Mouse (Mus musculus) embryonic facial prominence, embryonic 14.5 days (tissue): ENCODE measurements around the gene Gm6034. TPM values are rescaled to one million over a fixed set of nuclear protein-coding genes. Genes with fewer than 3 reads are reported as not detected.
"Not testable (repeated sequence)": the region's sequence is repeated elsewhere in the genome, so short reads cannot be mapped to it uniquely, and the experiment has no call there.

ENCODE experiments used
- ATAC-seq: fragments of 200-750 bp; cut with Nextera tagmentation; 2 replicates; pipeline ENCODE4 v1.8.0; 2017; ENCODE audit warnings: low read depth, moderate number of reproducible peaks, moderate TSS enrichment
- DNase-seq: peaks from one replicate; pipeline ENCODE4 v3.0.0-alpha.2; 2015; ENCODE audit warnings: low spot score
- H3K27ac ChIP-seq: fragments of 300-500 bp; sonication (generic); replicated peaks from 2 replicates; pipeline ENCODE4 v1.5.1; 2014; ENCODE audit warnings: low read depth, mild to moderate bottlenecking, low read length, moderate library complexity
- H3K27me3 ChIP-seq: fragments of 300-500 bp; sonication (generic); replicated peaks from 2 replicates; pipeline ENCODE4 v1.6.1; 2014; ENCODE audit warnings: low read length; ENCODE audit not compliant: control insufficient read depth, insufficient read depth
- H3K36me3 ChIP-seq: fragments of 300-500 bp; sonication (generic); 2 replicates; pipeline ENCODE4 v1.6.1; 2014; ENCODE audit warnings: low read length, mixed read lengths; ENCODE audit not compliant: control insufficient read depth, insufficient read depth
- H3K4me1 ChIP-seq: fragments of 300-500 bp; sonication (generic); 2 replicates; pipeline ENCODE4 v1.6.1; 2014; ENCODE audit warnings: antibody characterized with exemption, low read length; ENCODE audit not compliant: control insufficient read depth, insufficient read depth
- H3K4me2 ChIP-seq: fragments of 300-500 bp; sonication (generic); 2 replicates; pipeline ENCODE4 v1.6.1; 2014; ENCODE audit warnings: low read depth, mild to moderate bottlenecking, low read length, moderate library complexity, mixed read lengths
- H3K4me3 ChIP-seq: fragments of 300-500 bp; sonication (generic); 2 replicates; pipeline ENCODE4 v1.5.1; 2014; ENCODE audit warnings: low read depth, mild to moderate bottlenecking, low read length
- H3K9ac ChIP-seq: fragments of 300-500 bp; sonication (generic); 2 replicates; pipeline ENCODE4 v1.6.1; 2014; ENCODE audit warnings: low read depth, mild to moderate bottlenecking, low read length, moderate library complexity, mixed read lengths
- H3K9me3 ChIP-seq: fragments of 300-500 bp; sonication (generic); 2 replicates; pipeline ENCODE4 v1.6.1; 2016; ENCODE audit warnings: low read length; ENCODE audit not compliant: control insufficient read depth
- WGBS: fragments of 180-500 bp; shearing (Covaris S2); extraction: QIAGEN DNeasy Blood & Tissue Kit; methylation state at CpG from one replicate; pipeline ENCODE4 v1.1.7; 2014; 5-methylcytosine and 5-hydroxymethylcytosine counted together
- polyA plus RNA-seq: library from polyadenylated mRNA; unstranded; fragments of >200 nt; fragmentation: Nextera tagmentation; extraction: Ambion mirVana; gene quantifications from 2 replicates; pipeline ENCODE4 v1.2.1, GENCODE M21; 2014

The Gm6034 gene
- polyA plus RNA-seq, 1 experiment from 2014 or later, result not detected

GRCm38 (mm10) chr17:36083266-36083869, 40.6 kb downstream of the Gm6034 start:
- peak; percentile 36 for DNase-seq
- Histone ChIP-seq H3K36me3 (no peaks in the 10 kb centered on the region), H3K4me1 (no peaks in the 10 kb centered on the region), H3K9me3 (no peaks in the 10 kb centered on the region), H3K4me3 (peak overlapping the region; percentile 50), H3K27me3 (peaks cover 35% of the 10 kb centered on the region), H3K4me2 (peak overlapping the region; percentile 97), H3K9ac (peak overlapping the region; percentile 55), H3K27ac (no peak overlapping the region)
- WGBS, result under 1% methylated on average over 35 of the region's 46 CpGs
- peak; percentile 65; the same call in 1 of the 2 replicates for ATAC-seq

GRCm38 (mm10) chr17:36083870-36084451, 41.2 kb downstream of the Gm6034 start:
- H3K9me3 ChIP-seq, result no peaks in the 10 kb centered on the region
- H3K4me2 ChIP-seq, result peak overlapping the region; percentile 97
- no peaks in the 10 kb centered on the region for H3K36me3 ChIP-seq
- no peaks in the 10 kb centered on the region for H3K4me1 ChIP-seq
- H3K9ac ChIP-seq, result peak overlapping the region; percentile 55
- 2% methylated on average over 33 of the region's 42 CpGs for WGBS
- ATAC-seq, result 0 out of 2 replicates have a peak, but pooled peaks have one; percentile 12
- peaks cover 35% of the 10 kb centered on the region for H3K27me3 ChIP-seq
- peak overlapping the region; percentile 50 for H3K4me3 ChIP-seq
- DNase-seq, result no peak
- no peak overlapping the region for H3K27ac ChIP-seq

GRCm38 (mm10) chr17:36085976-36086375, 43.2 kb downstream of the Gm6034 start:
- not testable (repeated sequence) for H3K9ac ChIP-seq, H3K4me3 ChIP-seq, H3K27ac ChIP-seq, ATAC-seq, H3K9me3 ChIP-seq, H3K4me2 ChIP-seq, DNase-seq, H3K36me3 ChIP-seq, H3K4me1 ChIP-seq
- WGBS, result 54% methylated on average over 1 of the region's 1 CpGs
- peaks cover 35% of the 10 kb centered on the region for H3K27me3 ChIP-seq

GRCm38 (mm10) chr17:36091933-36092332, 49.2 kb downstream of the Gm6034 start:
- H3K9me3 ChIP-seq, H3K27ac ChIP-seq, DNase-seq, H3K9ac ChIP-seq, H3K36me3 ChIP-seq, H3K4me1 ChIP-seq, H3K4me2 ChIP-seq, H3K27me3 ChIP-seq, H3K4me3 ChIP-seq, ATAC-seq: not testable (repeated sequence)
- no CpG with 5 or more reads among the region's 2 CpGs for WGBS

- H3K9ac ChIP-seq, H3K27ac ChIP-seq, H3K9me3 ChIP-seq, H3K4me2 ChIP-seq, DNase-seq, ATAC-seq, H3K4me1 ChIP-seq, H3K4me3 ChIP-seq, H3K27me3 ChIP-seq, H3K36me3 ChIP-seq: not testable (repeated sequence)
Measured at GRCm38 (mm10) chr17:36092520-36092919, 49.8 kb downstream of the Gm6034 start.

GRCm38 (mm10) chr17:36093936-36094335, 51.2 kb downstream of the Gm6034 start:
- H3K4me3 ChIP-seq, result no peak overlapping the region
- ATAC-seq (no peak), DNase-seq (no peak)
- no peaks in the 10 kb centered on the region for H3K27me3 ChIP-seq
- no peaks in the 10 kb centered on the region for H3K4me1 ChIP-seq
- H3K4me2 ChIP-seq, result no peak overlapping the region
- no peak overlapping the region for H3K27ac ChIP-seq
- H3K9me3 ChIP-seq, result no peaks in the 10 kb centered on the region
- no peaks in the 10 kb centered on the region for H3K36me3 ChIP-seq
- no peak overlapping the region for H3K9ac ChIP-seq
- WGBS, result 11% methylated on average over 3 of the region's 3 CpGs

- H3K9ac ChIP-seq, H3K4me1 ChIP-seq, ATAC-seq, H3K4me3 ChIP-seq, H3K27ac ChIP-seq, DNase-seq, H3K36me3 ChIP-seq, H3K27me3 ChIP-seq, H3K9me3 ChIP-seq, H3K4me2 ChIP-seq: not testable (repeated sequence)
- 48% methylated on average over 2 of the region's 2 CpGs for WGBS
Measured at GRCm38 (mm10) chr17:36099603-36100002, 56.8 kb downstream of the Gm6034 start.

GRCm38 (mm10) chr17:36102091-36102490, 59.3 kb downstream of the Gm6034 start:
- H3K4me3 ChIP-seq, H3K27ac ChIP-seq, H3K9me3 ChIP-seq, DNase-seq, H3K4me1 ChIP-seq, H3K36me3 ChIP-seq, H3K4me2 ChIP-seq, ATAC-seq, H3K27me3 ChIP-seq, H3K9ac ChIP-seq: not testable (repeated sequence)
- WGBS, result 90% methylated on average over 11 of the region's 12 CpGs
